In the genomic region with DNA sequence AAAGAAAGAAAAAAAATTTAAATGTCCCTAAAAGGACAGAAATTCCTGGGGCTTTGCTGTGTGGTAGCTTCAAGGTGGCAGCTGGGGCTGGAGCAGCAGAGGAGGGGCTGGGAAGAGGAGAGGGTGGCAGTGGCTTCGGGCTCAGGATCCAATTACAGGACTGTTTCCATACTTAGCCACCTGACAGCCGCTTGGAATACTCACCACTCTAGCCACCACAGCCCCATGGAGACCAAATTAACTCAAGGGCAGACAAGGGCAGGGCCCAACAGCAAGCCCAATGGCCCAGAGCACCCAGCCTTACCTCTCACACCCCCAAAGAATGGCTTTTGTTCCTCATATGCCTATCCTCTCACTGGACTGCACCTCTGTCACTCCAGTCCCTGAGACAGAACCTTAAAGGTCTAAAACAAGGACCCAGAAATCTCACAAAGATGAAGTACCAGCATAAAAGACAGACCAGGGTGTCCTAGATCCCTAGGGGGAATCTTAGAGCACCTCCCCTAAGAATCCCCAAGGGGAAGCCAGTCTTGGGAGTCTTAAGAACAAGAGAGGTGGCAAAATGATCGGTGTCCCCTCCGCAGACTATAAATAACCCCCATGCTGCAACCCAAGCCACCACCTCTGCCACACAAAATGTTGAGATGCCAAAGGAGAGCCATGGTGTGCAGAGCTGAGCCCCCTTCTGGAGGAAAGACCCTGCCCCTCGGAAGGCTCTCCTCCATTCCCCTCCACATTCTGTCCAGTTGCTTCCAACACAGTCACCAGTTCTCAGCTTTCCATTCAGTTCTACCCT, we compare ENCODE assay signal across 10 mouse cellular contexts. TPM values are rescaled to one million over a fixed set of nuclear protein-coding genes. Genes with fewer than 3 reads are reported as not detected.
DNase-seq lines count a peak whose midpoint lies in the region; ATAC-seq and TF ChIP-seq lines count a peak whose summit lies in the region.
"Had no signal": no experiment of that assay in that cellular context is flagged by ENCODE, and none has a peak within 500 bp of the region (broad histone marks: within the 10 kb centered on the region; RNA-seq: fewer than 3 reads in every experiment).

No protein-coding gene starts in this region.

- H3K4me3 ChIP-seq in lung, postnatal 0 days (ENCODE audit: low read depth, low read length) = no peak overlapping the region
- H3K4me3 ChIP-seq in myocyte = peak overlapping the region; percentile 57
- H3K4me3 ChIP-seq: neural tube, embryonic 12.5 days had no signal

- peak; percentile 44 for ATAC-seq in lung, postnatal 0 days

- DNase-seq in lung, postnatal 0 days (ENCODE audit: low spot score) = no peak
- DNase-seq in lung, adult 18-20 months = no peak
- DNase-seq in gastrocnemius, postnatal 14 days = peak; percentile 53
- DNase-seq in heart, postnatal 10 days = peak; percentile 78 to 83
- no peak for DNase-seq in c-Kit-positive CD71-positive TER-119-positive erythroid progenitor cells, embryonic 14.5 days (ENCODE audit: low spot score)
- DNase-seq in adrenal gland, adult 2 months = no peak
- DNase-seq in thymus, postnatal 10 days (ENCODE audit: low spot score in 2 of 2) = no peak
- DNase-seq: thymus, postnatal 25 days had no signal

- WGBS in lung, postnatal 0 days = 60% methylated on average over 5 of the region's 5 CpGs

- TF ChIP-seq EP300 in lung, postnatal 0 days (IDR thresholded peaks at IDR 0.05) = no peak

- H3K9me3 ChIP-seq in lung, postnatal 0 days (ENCODE audit: low read length) = no peaks in the 10 kb centered on the region
- H3K9me3 ChIP-seq: neural tube, embryonic 12.5 days had no signal

- intact Hi-C loops in gastrocnemius, postnatal 14 days (cut with DNase I; ENCODE audit: low total_unique reads) = no loop called here
- intact Hi-C loops in heart, postnatal 10 days (cut with DNase I) = no loop called here

- H3K9ac ChIP-seq in lung, postnatal 0 days (replicated peaks; ENCODE audit: low read depth) = no peak overlapping the region
- H3K9ac ChIP-seq: neural tube, embryonic 12.5 days had no signal

- no peaks in the 10 kb centered on the region for H3K27me3 ChIP-seq in lung, postnatal 0 days (replicated peaks; ENCODE audit: insufficient read depth, low read length)
- no peaks in the 10 kb centered on the region for H3K27me3 ChIP-seq in myocyte (ENCODE audit: control insufficient read depth, insufficient read depth, insufficient read length)
- H3K27me3 ChIP-seq: neural tube, embryonic 12.5 days had no signal

- H3K4me2 ChIP-seq in lung, postnatal 0 days (replicated peaks; ENCODE audit: low read depth, low read length) = no peak overlapping the region
- peak overlapping the region; percentile 67 for H3K4me2 ChIP-seq in myocyte (ENCODE audit: low read depth)
- H3K4me2 ChIP-seq: neural tube, embryonic 12.5 days had no signal

- H3K79me2 ChIP-seq in myocyte (ENCODE audit: control insufficient read depth, insufficient read depth) = peaks cover 52% of the 10 kb centered on the region

- no peak overlapping the region for H3ac ChIP-seq in myocyte (ENCODE audit: control insufficient read depth, insufficient read length)

- no peaks in the 10 kb centered on the region for H3K36me3 ChIP-seq in lung, postnatal 0 days (ENCODE audit: insufficient read depth, low read length)
- peaks cover 5% of the 10 kb centered on the region for H3K36me3 ChIP-seq in myocyte (ENCODE audit: control insufficient read depth, insufficient read depth)
- H3K36me3 ChIP-seq: neural tube, embryonic 12.5 days had no signal

- no peaks in the 10 kb centered on the region for H3K4me1 ChIP-seq in lung, postnatal 0 days (ENCODE audit: insufficient read depth, low read depth, low read length)

- H3K27ac ChIP-seq in lung, postnatal 0 days (ENCODE audit: low read length) = no peak overlapping the region
- H3K27ac ChIP-seq: neural tube, embryonic 12.5 days had no signal

- peak; percentile 48 for TF ChIP-seq POLR2A in myocyte (IDR thresholded peaks at IDR 0.05; ENCODE audit: insufficient read length, low read depth)

- no peak for TF ChIP-seq CTCF in lung, postnatal 0 days (IDR thresholded peaks at IDR 0.05)

TF ChIP-seq in myocyte, 11 proteins besides CTCF, POLR2A, EP300 and RAD21:
- TF ChIP-seq E2F4 (IDR thresholded peaks at IDR 0.05; ENCODE audit: insufficient read depth) (no peak), MAX (IDR thresholded peaks at IDR 0.05; ENCODE audit: low read depth) (no peak), TCF12 (IDR thresholded peaks at IDR 0.05; ENCODE audit: insufficient read depth, poor library complexity, severe bottlenecking) (no peak), POLR2AphosphoS2 (IDR thresholded peaks at IDR 0.05; ENCODE audit: insufficient read length, low read depth) (peak; percentile 63), CEBPB (IDR thresholded peaks at IDR 0.05; ENCODE audit: insufficient read depth, poor library complexity, severe bottlenecking) (no peak), REST (IDR thresholded peaks at IDR 0.05; ENCODE audit: insufficient read depth, insufficient read length) (no peak), MYOG (IDR thresholded peaks at IDR 0.05; ENCODE audit: control insufficient read depth in 1 of 3, insufficient read depth in 1 of 3, insufficient read length in 2 of 3, low read depth in 2 of 3) (peak; percentile 17 to 86 (median 85)), USF1 (IDR thresholded peaks at IDR 0.05; ENCODE audit: low read depth) (no peak), SRF (IDR thresholded peaks at IDR 0.05; ENCODE audit: control insufficient read depth, insufficient read length, low read depth) (peak; percentile 14), TCF3 (IDR thresholded peaks at IDR 0.05; ENCODE audit: insufficient read length, low read depth) (no peak), MYOD1 (IDR thresholded peaks at IDR 0.05; ENCODE audit: control insufficient read depth in 1 of 3, insufficient read length in 2 of 3, low read depth in 2 of 3) (peak; percentile 5 to 79 (median 54))

RNA-seq across cellular contexts. Expression of gene Srl, which starts 19.7 kb away (rescaled TPM):
- 5.5 and 6.6 TPM in 2 replicates for polyA plus RNA-seq in lung, postnatal 0 days (2015; fragmentation: Nextera tagmentation; extraction: Ambion mirVana)
- total RNA-seq in gastrocnemius, postnatal 14 days (2021) = 1,000 to 10,000 TPM; 1,512 to 1,606 TPM
- 1,000 to 10,000 TPM; 1,081 to 1,153 TPM for total RNA-seq in heart, postnatal 10 days (2021)
- 381 TPM for polyA plus RNA-seq in myocyte (2012; fragmentation: generic; extraction: Trizol)
- 10 to 100 TPM in 1 of 2 experiments, 1 to 10 TPM in 1; 6.8 to 13.2 TPM for total RNA-seq in adrenal gland, adult 2 months (2021)
- 0.35 and 0.57 TPM in 2 replicates for polyA plus RNA-seq in adrenal gland, adult 2 months (2012; rRNA removed)

RNA-seq across cellular contexts. Expression of gene Tfap4, which starts 37.7 kb away (rescaled TPM):
- polyA plus RNA-seq in lung, postnatal 0 days (2015; fragmentation: Nextera tagmentation; extraction: Ambion mirVana) = 5.7 and 6.4 TPM in 2 replicates
- total RNA-seq in gastrocnemius, postnatal 14 days (2021) = 1 to 10 TPM; 4.1 to 4.4 TPM
- total RNA-seq in heart, postnatal 10 days (2021) = 1 to 10 TPM; 4.1 to 4.3 TPM
- polyA plus RNA-seq in myocyte (2012; fragmentation: generic; extraction: Trizol) = 4.0 TPM
- total RNA-seq in adrenal gland, adult 2 months (2021) = 1 to 10 TPM; 3.8 to 6.7 TPM
- 3.6 and 4.0 TPM in 2 replicates for polyA plus RNA-seq in adrenal gland, adult 2 months (2012; rRNA removed)

Comparison
In these comparisons a context has a peak if more than half of its experiments do, and no peak if none do; other contexts are left out.
1. DNase-seq: peak in gastrocnemius, postnatal 14 days (single experiment) and heart, postnatal 10 days (2 of 2); none in lung, postnatal 0 days (single experiment), lung, adult 18-20 months (0 of 2), c-Kit-positive CD71-positive TER-119-positive erythroid progenitor cells, embryonic 14.5 days (single experiment), adrenal gland, adult 2 months (single experiment) and thymus, postnatal 10 days (0 of 2).
2. RNA of gene Srl, which starts 19.7 kb away (total RNA-seq): 1,512 to 1,606 TPM in gastrocnemius, postnatal 14 days and 1,081 to 1,153 TPM in heart, postnatal 10 days; 6.8 to 13.2 TPM in adrenal gland, adult 2 months; every median in the first group is over 10 times any median in the second.